Mouse (Mus musculus) adrenal gland (tissue): ENCODE measurements around the gene Inhbc.

ENCODE experiments used
- intact Hi-C: fragments of 180-260 bp; cut with DNase I; formaldehyde crosslinking; loops from one replicate; pipeline ENCODE4 v1.15.1; 2025
- long read RNA-seq, 2 experiments: library from polyadenylated mRNA; unstranded; transcript quantifications; one replicate each; pipeline ENCODE4 v2.0.0; 2020; ENCODE audit warnings: borderline replicate concordance in 1 of 2; ENCODE audit not compliant: insufficient replicate concordance in 1 of 2

The Inhbc gene
- long read RNA-seq, experiment 1, result 0 reads
- long read RNA-seq, experiment 2, result 0 reads

DNA sequence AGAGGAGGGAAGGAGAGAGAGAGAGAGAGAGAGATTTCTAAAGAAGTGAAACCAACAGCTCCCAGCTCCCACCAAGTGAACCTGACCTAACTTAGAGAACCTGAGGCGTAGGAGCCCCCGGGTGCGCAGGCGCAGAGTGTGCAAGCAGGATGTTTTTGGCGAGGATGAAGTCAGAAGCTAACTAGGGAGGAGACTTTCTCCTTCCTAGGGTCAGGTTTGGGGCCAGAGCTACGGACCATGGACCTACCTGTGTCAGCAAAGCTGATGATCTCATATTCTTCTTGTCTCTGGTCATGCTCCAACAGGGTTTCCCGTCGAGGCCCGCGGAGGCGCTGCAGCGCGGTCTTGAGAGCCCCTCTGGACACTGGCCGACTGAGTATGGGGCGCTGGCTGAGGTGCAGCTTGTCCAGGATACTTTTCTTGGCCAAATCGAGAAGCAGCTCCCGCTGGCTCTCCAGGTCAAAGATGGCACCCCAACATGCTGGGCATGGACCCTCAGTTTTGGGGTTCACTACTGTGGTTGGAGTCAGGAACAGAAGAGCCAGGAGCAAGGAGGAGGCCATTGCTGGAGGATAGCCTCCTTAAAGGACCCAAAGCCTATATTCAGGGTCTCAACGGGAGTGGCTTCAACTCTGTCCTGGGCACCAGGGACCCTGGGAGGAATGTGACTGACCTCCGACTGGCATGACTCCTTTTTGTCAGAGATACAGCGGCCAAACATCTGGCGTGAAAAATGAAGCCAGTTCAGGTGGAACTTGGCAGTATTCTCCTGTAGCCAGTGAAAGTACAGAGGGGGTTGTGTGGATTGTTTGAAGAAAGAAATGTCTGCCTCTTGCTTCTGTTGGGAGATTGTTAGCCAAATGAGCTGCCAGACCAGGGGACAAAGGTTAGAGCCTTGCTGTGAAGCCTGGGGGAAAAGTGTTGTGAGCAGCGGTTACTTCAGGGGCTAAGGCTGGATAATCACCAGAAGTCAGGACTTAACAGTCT is at the start of gene Inhbc:
Gene Inhbc, minus strand, starts transcription at position 598 of the 987 bp plus-strand sequence.
- intact Hi-C loops, result no loop called here

- intact Hi-C loops, result no loop called here
These were observed 43.9 kb upstream of the Inhbc start for GRCm38 (mm10) chr10:127414141-127414540.

DNA sequence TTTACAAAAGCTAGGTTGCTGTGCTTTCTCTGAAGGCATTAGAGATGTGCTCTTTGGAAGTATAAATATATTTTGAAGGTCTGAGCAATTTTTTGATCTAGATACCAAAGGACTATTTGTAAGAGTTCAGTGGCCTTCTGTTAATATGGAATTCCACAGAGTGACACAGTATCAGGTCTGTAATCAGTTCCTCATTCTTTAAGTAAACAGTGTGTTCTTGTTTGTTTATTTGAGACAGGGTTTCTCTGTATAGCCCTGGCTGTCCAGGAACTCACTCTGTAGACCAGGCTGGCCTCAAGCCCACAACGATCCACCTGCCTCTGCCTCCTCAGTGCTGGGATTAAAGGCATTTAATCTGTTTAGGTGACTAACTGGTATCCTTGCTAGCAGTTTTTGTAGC is 43.4 kb upstream of the Inhbc start:
- intact Hi-C loops, result no loop called here

- intact Hi-C loops, result no loop called here
These were observed 42.5 kb upstream of the Inhbc start for GRCm38 (mm10) chr10:127412776-127413175.

DNA sequence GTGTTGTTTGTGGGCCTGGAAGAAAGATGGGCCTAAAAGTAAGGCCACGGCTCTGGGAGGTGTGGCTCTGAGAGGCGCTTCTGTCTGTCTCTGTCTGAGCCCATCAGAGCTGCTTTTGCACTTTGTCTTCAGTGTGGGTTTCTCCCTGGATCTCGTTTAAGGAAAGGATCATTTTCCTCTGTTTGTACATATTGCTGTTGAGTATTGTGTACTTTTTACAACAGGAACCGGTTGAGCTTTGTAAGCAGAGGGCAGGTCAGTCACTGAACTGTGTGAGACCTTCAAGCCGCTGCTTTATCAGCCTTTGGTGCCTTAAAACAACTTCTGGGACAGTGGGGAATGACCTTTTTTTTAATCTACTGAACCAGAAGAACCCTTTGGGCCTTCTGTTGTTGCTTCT is 41.9 kb upstream of the Inhbc start:
- intact Hi-C loops, result no loop called here

- intact Hi-C loops, result no loop called here
These were observed 37.2 kb upstream of the Inhbc start for GRCm38 (mm10) chr10:127407391-127407790.

- intact Hi-C loops, result no loop called here
These were observed 34.5 kb upstream of the Inhbc start for GRCm38 (mm10) chr10:127404701-127405100.

GRCm38 (mm10) chr10:127391774-127392173 is 21.5 kb upstream of the Inhbc start:
- intact Hi-C loops, result no loop called here

DNA sequence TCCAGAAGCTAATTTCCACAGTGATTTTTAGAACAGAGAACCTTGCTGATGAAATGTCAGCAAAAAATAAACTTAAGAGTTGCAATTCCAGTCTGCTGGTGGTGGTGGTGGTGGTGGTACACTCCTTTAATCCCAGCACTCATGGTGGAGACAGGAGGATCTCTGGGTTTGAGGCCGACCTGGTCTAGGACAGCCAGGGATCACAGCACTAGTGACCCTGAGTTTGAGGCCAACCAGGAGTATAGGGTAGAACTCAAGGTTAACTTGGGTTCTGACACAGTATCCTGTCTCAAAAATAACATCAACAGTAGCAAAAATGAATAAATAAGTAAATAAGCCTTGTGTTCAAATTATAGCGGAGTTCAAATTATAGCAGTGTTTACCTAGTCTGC is 11.5 kb upstream of the Inhbc start:
- intact Hi-C loops, result no loop called here

GRCm38 (mm10) chr10:127380767-127381742 is 10.8 kb upstream of the Inhbc start:
- intact Hi-C loops, result no loop called here

- intact Hi-C loops, result no loop called here
These were observed 10.0 kb upstream of the Inhbc start, which contains the start of gene R3hdm2 for GRCm38 (mm10) chr10:127380251-127380691. Gene R3hdm2, plus strand, starts transcription at chr10:127380327.

- intact Hi-C loops, result no loop called here
These were observed 9.4 kb upstream of the Inhbc start for GRCm38 (mm10) chr10:127379654-127380053.

DNA sequence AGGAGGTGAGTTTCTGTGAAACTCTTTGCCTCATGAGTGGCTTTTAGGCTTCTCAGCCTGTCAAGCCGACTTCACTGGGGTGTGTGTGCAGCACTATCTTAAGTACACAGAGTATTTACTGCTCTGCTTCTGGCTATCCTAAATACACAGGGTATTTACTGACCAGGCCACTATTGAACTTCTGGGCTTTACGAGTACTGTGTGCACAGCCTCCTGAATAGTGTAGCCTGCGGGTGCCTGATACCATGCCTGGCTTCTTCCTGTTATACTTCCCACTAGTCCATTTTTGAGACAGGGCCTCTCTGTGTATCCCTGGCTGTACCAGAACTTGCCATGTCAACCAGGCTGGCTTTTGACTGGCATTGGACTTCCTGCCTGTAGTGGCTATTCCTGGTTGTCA is 7.5 kb upstream of the Inhbc start:
- intact Hi-C loops, result no loop called here

GRCm38 (mm10) chr10:127371023-127371422 is 792 bp upstream of the Inhbc start:
- intact Hi-C loops, result no loop called here

DNA sequence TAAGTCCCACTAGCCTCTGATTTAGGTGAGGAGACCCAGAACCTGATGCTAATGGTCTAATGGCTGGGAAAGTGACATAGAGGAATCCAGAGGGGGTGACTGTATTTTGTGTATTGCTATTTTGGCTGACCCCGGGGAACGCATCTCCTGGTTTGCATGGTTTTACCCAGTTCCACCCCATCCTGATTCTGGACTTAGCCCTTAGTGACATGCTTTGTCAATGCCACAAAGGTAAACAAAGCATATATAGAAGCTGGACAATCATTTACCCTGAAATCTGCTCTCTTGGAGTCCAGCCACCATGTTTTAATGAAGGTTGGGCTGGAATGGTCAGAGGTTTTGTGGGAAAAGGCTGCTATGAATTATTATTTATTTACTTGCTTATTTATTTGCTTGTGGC is 2.0 kb downstream of the Inhbc start:
- intact Hi-C loops, result no loop called here

DNA sequence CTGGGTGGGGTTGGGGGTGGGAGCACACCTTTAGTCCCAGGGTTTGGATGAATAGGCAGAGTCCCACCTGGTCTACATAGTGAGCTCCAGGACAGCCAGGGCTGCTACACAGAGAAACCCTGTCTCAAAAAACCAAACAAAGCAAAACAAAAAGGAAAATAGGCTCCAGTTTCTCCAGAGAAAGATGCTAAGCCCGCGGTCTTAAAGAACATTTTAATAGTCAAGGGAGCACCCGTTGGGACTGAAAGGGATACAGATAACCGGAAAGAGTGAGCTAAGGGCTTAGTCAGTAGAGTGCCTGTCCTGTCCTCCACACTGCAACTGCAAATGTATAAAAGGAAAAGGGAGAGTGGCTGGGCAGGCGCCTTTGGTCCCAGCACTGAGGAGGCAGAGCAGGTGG is 3.1 kb downstream of the Inhbc start:
- intact Hi-C loops, result no loop called here

- intact Hi-C loops, result no loop called here
These were observed 9.5 kb downstream of the Inhbc start for GRCm38 (mm10) chr10:127360714-127361113.

DNA sequence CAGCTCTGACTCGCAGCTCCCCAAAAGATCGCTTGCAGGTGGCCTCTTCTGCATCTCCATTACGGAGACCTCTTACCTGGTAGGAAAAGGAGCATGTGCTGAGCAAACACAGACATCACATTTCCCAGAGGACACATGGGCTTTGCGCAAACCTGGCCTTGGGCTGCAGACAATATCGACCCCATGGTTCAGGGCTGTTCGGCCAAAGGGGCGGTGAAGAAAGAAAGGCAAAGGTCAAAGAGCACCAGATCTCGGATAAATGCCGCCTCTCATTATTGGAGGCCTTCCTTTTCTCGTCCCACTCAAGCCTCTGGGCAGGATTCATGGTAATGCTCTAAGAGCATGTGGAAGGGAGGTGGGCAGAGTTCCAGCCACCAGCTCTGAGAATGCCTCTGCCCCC is 14.9 kb downstream of the Inhbc start:
- intact Hi-C loops, result no loop called here

GRCm38 (mm10) chr10:127353909-127354895 is 16.0 kb downstream of the Inhbc start, which contains the start of gene Inhbe:
Gene Inhbe, minus strand, starts transcription at chr10:127354411.
- intact Hi-C loops, result loop anchor here (5.0 kb wide), 2 partner anchors 93 to 113 kb away; no protein-coding TSS in a partner anchor

- intact Hi-C loops, result loop anchor here (5.0 kb wide), 2 partner anchors 95 to 115 kb away; no protein-coding TSS in a partner anchor
These were observed 17.5 kb downstream of the Inhbc start for GRCm38 (mm10) chr10:127352766-127353165.
